Comparison of ENCODE assay signal across 17 mouse cellular contexts in the genomic region with DNA sequence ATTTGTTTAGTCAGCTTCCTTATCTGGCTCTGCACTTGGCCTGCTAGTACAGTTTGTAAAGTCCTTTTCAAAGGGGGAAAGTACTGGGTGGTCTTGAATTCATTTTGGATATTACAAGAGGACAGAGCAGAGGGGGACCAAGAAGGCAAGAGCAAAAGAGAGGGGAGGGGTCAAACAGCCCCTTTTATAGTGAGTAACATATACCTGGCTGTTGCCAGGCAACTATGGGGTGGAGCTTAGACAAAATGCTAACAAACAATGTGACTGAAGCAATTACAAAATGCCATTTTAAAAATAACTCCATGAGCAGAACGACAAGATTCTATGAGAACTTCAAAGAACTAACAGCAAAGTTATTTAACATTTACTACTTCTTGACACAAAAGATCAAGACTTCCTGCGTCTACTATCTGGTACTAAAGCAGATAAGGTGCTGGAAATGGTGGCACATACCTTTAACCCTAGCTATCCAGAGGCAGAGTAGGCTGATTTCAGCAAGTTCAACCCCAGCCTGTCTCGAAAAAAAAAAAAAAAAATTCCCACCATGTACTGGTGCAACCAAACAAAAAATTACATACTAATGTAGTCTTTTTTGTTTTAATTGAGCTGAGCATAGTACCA. TPM values are rescaled to one million over a fixed set of nuclear protein-coding genes. Genes with fewer than 3 reads are reported as not detected.
DNase-seq lines count a peak whose midpoint lies in the region; ATAC-seq and TF ChIP-seq lines count a peak whose summit lies in the region.
"Had no signal": no experiment of that assay in that cellular context is flagged by ENCODE, and none has a peak within 500 bp of the region (broad histone marks: within the 10 kb centered on the region; RNA-seq: fewer than 3 reads in every experiment).

No protein-coding gene starts in this region.

- peak overlapping the region; percentile 53; the same call in 1 of the 2 replicates for H3K4me2 ChIP-seq in liver, embryonic 12.5 days
- no peak overlapping the region for H3K4me2 ChIP-seq in liver, postnatal 0 days (ENCODE audit: low read depth, low read length)
- H3K4me2 ChIP-seq in liver, embryonic 14.5 days (ENCODE audit: low read depth), result no peak overlapping the region
- H3K4me2 ChIP-seq: forebrain, embryonic 15.5 days; heart, embryonic 13.5 days; midbrain, embryonic 12.5 days had no signal

- no peak overlapping the region for H3K9ac ChIP-seq in liver, embryonic 12.5 days
- no peak overlapping the region for H3K9ac ChIP-seq in liver, postnatal 0 days (replicated peaks)
- no peak overlapping the region for H3K9ac ChIP-seq in liver, embryonic 14.5 days (replicated peaks)
- H3K9ac ChIP-seq: forebrain, embryonic 15.5 days; heart, embryonic 13.5 days; midbrain, embryonic 12.5 days had no signal

- H3K9me3 ChIP-seq in liver, embryonic 12.5 days (replicated peaks), result no peaks in the 10 kb centered on the region
- no peaks in the 10 kb centered on the region for H3K9me3 ChIP-seq in liver, postnatal 0 days (ENCODE audit: low read length)
- H3K9me3 ChIP-seq in liver, embryonic 14.5 days (ENCODE audit: control insufficient read depth, low read length), result no peaks in the 10 kb centered on the region
- H3K9me3 ChIP-seq: forebrain, embryonic 15.5 days; heart, embryonic 13.5 days; midbrain, embryonic 12.5 days had no signal

- no peaks in the 10 kb centered on the region for H3K36me3 ChIP-seq in liver, embryonic 12.5 days
- no peaks in the 10 kb centered on the region for H3K36me3 ChIP-seq in liver, postnatal 0 days (replicated peaks; ENCODE audit: insufficient read depth, low read length)
- H3K36me3 ChIP-seq in liver, embryonic 14.5 days (replicated peaks; ENCODE audit: control insufficient read depth, insufficient read depth, low read depth), result no peaks in the 10 kb centered on the region
- H3K36me3 ChIP-seq: forebrain, embryonic 15.5 days; heart, embryonic 13.5 days; midbrain, embryonic 12.5 days had no signal

- DNase-seq in liver, postnatal 0 days, result no peak
- DNase-seq in liver, embryonic 14.5 days (ENCODE audit: low read depth in 3 of 3, low spot score in 3 of 3), result no peak
- DNase-seq in layer of hippocampus, adult 9-10 months (ENCODE audit: low spot score), result no peak
- DNase-seq in ovary, adult 18-20 months (ENCODE audit: low spot score), result no peak
- DNase-seq in B cell, adult 2 months, result no peak
- DNase-seq: adrenal gland, adult 2 months; cerebellum, adult 8-10 months; embryo, embryonic 11 days; kidney, adult 11 months; right cerebral cortex, postnatal 25 days; thymus, postnatal 36 days had no signal

- no peak for TF ChIP-seq EP300 in liver, postnatal 0 days (IDR thresholded peaks at IDR 0.05; ENCODE audit: low read depth)
- TF ChIP-seq EP300 in liver, embryonic 14.5 days (IDR thresholded peaks at IDR 0.05; ENCODE audit: low read depth), result no peak

- no peak for TF ChIP-seq POLR2A in embryonic fibroblast, embryonic 13.5 days (IDR thresholded peaks at IDR 0.05; ENCODE audit: low read depth, low read length)

- no peak overlapping the region for H3K27ac ChIP-seq in liver, embryonic 12.5 days
- H3K27ac ChIP-seq in liver, postnatal 0 days (ENCODE audit: low read depth), result no peak overlapping the region
- H3K27ac ChIP-seq in embryonic fibroblast, embryonic 13.5 days (ENCODE audit: insufficient read depth, low read length), result peak overlapping the region; percentile 87; the same call in 1 of the 2 replicates
- no peak overlapping the region for H3K27ac ChIP-seq in liver, embryonic 14.5 days
- H3K27ac ChIP-seq: forebrain, embryonic 15.5 days; heart, embryonic 13.5 days; midbrain, embryonic 12.5 days had no signal

- TF ChIP-seq CTCF in liver, postnatal 0 days (IDR thresholded peaks at IDR 0.05; ENCODE audit: low read depth), result no peak
- no peak for TF ChIP-seq CTCF in embryonic fibroblast, embryonic 13.5 days (IDR thresholded peaks at IDR 0.05; ENCODE audit: borderline replicate concordance, insufficient read depth, low read length)
- no peak for TF ChIP-seq CTCF in liver, embryonic 14.5 days (IDR thresholded peaks at IDR 0.05; ENCODE audit: low read depth)

- H3K4me3 ChIP-seq in liver, embryonic 12.5 days, result no peak overlapping the region
- no peak overlapping the region for H3K4me3 ChIP-seq in liver, postnatal 0 days (ENCODE audit: low read depth, low read length)
- H3K4me3 ChIP-seq in embryonic fibroblast, embryonic 13.5 days (ENCODE audit: insufficient read depth, low read length), result no peak overlapping the region
- H3K4me3 ChIP-seq in liver, embryonic 14.5 days (ENCODE audit: insufficient read depth in 1 of 2, low read depth in 2 of 2, low read length in 2 of 2), result no peak overlapping the region
- H3K4me3 ChIP-seq: forebrain, embryonic 15.5 days; heart, embryonic 13.5 days; midbrain, embryonic 12.5 days had no signal

- WGBS in liver, embryonic 12.5 days (ENCODE audit: insufficient replicate concordance), result 24% methylated on average over 3 of the region's 3 CpGs
- 48% methylated on average over 3 of the region's 3 CpGs for WGBS in liver, postnatal 0 days (ENCODE audit: insufficient replicate concordance)
- WGBS in liver, embryonic 14.5 days (ENCODE audit: insufficient replicate concordance), result 23% methylated on average over 3 of the region's 3 CpGs

- H3K4me1 ChIP-seq in liver, embryonic 12.5 days, result peaks cover 30% of the 10 kb centered on the region
- H3K4me1 ChIP-seq in liver, postnatal 0 days (ENCODE audit: insufficient read depth), result peaks cover 8% of the 10 kb centered on the region; the same call in 1 of the 2 replicates
- peaks cover 8% of the 10 kb centered on the region for H3K4me1 ChIP-seq in embryonic fibroblast, embryonic 13.5 days (ENCODE audit: control insufficient read depth, insufficient read depth, low read length)
- peaks cover 13 to 19% of the 10 kb centered on the region in 2 experiments for H3K4me1 ChIP-seq in liver, embryonic 14.5 days (replicated peaks; ENCODE audit: control insufficient read depth in 2 of 2, insufficient read depth in 2 of 2, low read length in 1 of 2)
- H3K4me1 ChIP-seq: forebrain, embryonic 15.5 days; midbrain, embryonic 12.5 days had no signal

- peak; percentile 14; the same call in 1 of the 2 replicates for ATAC-seq in liver, embryonic 12.5 days
- ATAC-seq in liver, postnatal 0 days, result no peak
- peak; percentile 54 for ATAC-seq in CD4-positive, CD25-positive, alpha-beta regulatory T cell, adult 4 months
- ATAC-seq in liver, embryonic 14.5 days (ENCODE audit: insufficient read depth), result peak; percentile 59; the same call in 1 of the 2 replicates
- ATAC-seq: forebrain, embryonic 15.5 days had no signal

- H3K27me3 ChIP-seq in liver, embryonic 12.5 days (replicated peaks), result no peaks in the 10 kb centered on the region
- no peaks in the 10 kb centered on the region for H3K27me3 ChIP-seq in liver, postnatal 0 days (ENCODE audit: insufficient read depth, low read length)
- H3K27me3 ChIP-seq in liver, embryonic 14.5 days (ENCODE audit: control insufficient read depth, insufficient read depth, low read length), result no peaks in the 10 kb centered on the region
- H3K27me3 ChIP-seq: forebrain, embryonic 15.5 days; heart, embryonic 13.5 days; midbrain, embryonic 12.5 days had no signal

RNA-seq across cellular contexts. Expression of gene Zfp53, which starts 16.7 kb away (rescaled TPM):
- 4.1 TPM in 2 replicates for polyA plus RNA-seq in liver, embryonic 12.5 days (2016; fragmentation: Nextera tagmentation; extraction: Ambion mirVana)
- polyA plus RNA-seq in liver, postnatal 0 days (2015; fragmentation: Nextera tagmentation; extraction: Ambion mirVana), result 2.7 and 3.5 TPM in 2 replicates
- polyA plus RNA-seq in CD4-positive, CD25-positive, alpha-beta regulatory T cell, adult 4 months (2017; shearing (Covaris generic)), result 10 to 100 TPM; 44.8 to 46.9 TPM
- polyA plus RNA-seq in embryonic fibroblast, embryonic 13.5 days (2011; ENCODE audit: insufficient read length, low read depth, missing spikeins), result 10.8 and 14.7 TPM in 2 replicates
- 0.68 and 1.4 TPM in 2 replicates for polyA plus RNA-seq in liver, embryonic 14.5 days (2012; rRNA removed)
- 2.5 and 2.6 TPM in 2 replicates for polyA plus RNA-seq in liver, embryonic 14.5 days (2014; fragmentation: Nextera tagmentation; extraction: Ambion mirVana)

RNA-seq across cellular contexts. Expression of gene Zfp51, which starts 22.0 kb away (rescaled TPM):
- polyA plus RNA-seq in liver, embryonic 12.5 days (2016; fragmentation: Nextera tagmentation; extraction: Ambion mirVana), result 7.8 and 8.4 TPM in 2 replicates
- polyA plus RNA-seq in liver, postnatal 0 days (2015; fragmentation: Nextera tagmentation; extraction: Ambion mirVana), result 3.1 and 4.7 TPM in 2 replicates
- polyA plus RNA-seq in CD4-positive, CD25-positive, alpha-beta regulatory T cell, adult 4 months (2017; shearing (Covaris generic)), result 10 to 100 TPM; 41.9 to 43.0 TPM
- polyA plus RNA-seq in embryonic fibroblast, embryonic 13.5 days (2011; ENCODE audit: insufficient read length, low read depth, missing spikeins), result 10.7 and 14.5 TPM in 2 replicates
- 1.3 and 2.3 TPM in 2 replicates for polyA plus RNA-seq in liver, embryonic 14.5 days (2012; rRNA removed)
- polyA plus RNA-seq in liver, embryonic 14.5 days (2014; fragmentation: Nextera tagmentation; extraction: Ambion mirVana), result 6.9 TPM in 2 replicates

RNA-seq across cellular contexts. Expression of gene Zfp54, which starts 49.1 kb away (rescaled TPM):
- polyA plus RNA-seq in liver, embryonic 12.5 days (2016; fragmentation: Nextera tagmentation; extraction: Ambion mirVana), result 1.8 and 3.1 TPM in 2 replicates
- polyA plus RNA-seq in liver, postnatal 0 days (2015; fragmentation: Nextera tagmentation; extraction: Ambion mirVana), result 1.7 and 1.9 TPM in 2 replicates
- polyA plus RNA-seq in CD4-positive, CD25-positive, alpha-beta regulatory T cell, adult 4 months (2017; shearing (Covaris generic)), result 10 to 100 TPM; 11.7 to 13.0 TPM
- 3.6 and 5.3 TPM in 2 replicates for polyA plus RNA-seq in embryonic fibroblast, embryonic 13.5 days (2011; ENCODE audit: insufficient read length, low read depth, missing spikeins)
- 0.47 and 1.0 TPM in 2 replicates for polyA plus RNA-seq in liver, embryonic 14.5 days (2012; rRNA removed)
- polyA plus RNA-seq in liver, embryonic 14.5 days (2014; fragmentation: Nextera tagmentation; extraction: Ambion mirVana), result 2.4 and 2.6 TPM in 2 replicates
- polyA plus RNA-seq: adrenal gland, adult 2 months had no signal
